Mouse (Mus musculus) liver, embryonic 13.5 days (tissue): ENCODE measurements around the gene Kif22. TPM values are rescaled to one million over a fixed set of nuclear protein-coding genes. Genes with fewer than 3 reads are reported as not detected.

Experiments used
- ATAC-seq: fragments of 200-750 bp; cut with Nextera tagmentation; 2 replicates; pipeline ENCODE4 v1.8.0; 2017; ENCODE audit warnings: low read depth, mild to moderate bottlenecking, moderate number of reproducible peaks, moderate library complexity
- DNase-seq: peaks from one replicate; pipeline ENCODE4 v3.0.0; 2022
- H3K27ac ChIP-seq: fragments of 300-500 bp; sonication (generic); 2 replicates; pipeline ENCODE4 v1.5.1; 2015; ENCODE audit warnings: moderate library complexity, mild to moderate bottlenecking, inconsistent platforms
- H3K27me3 ChIP-seq: fragments of 300-500 bp; sonication (generic); 2 replicates; pipeline ENCODE4 v1.6.1; 2015; ENCODE audit warnings: mild to moderate bottlenecking, inconsistent platforms
- H3K36me3 ChIP-seq: fragments of 300-500 bp; sonication (generic); 2 replicates; pipeline ENCODE4 v1.6.1; 2015; ENCODE audit warnings: mild to moderate bottlenecking, inconsistent platforms
- H3K4me1 ChIP-seq: fragments of 300-500 bp; sonication (generic); replicated peaks from 2 replicates; pipeline ENCODE4 v1.6.1; 2015; ENCODE audit warnings: inconsistent platforms
- H3K4me2 ChIP-seq: fragments of 300-500 bp; sonication (generic); 2 replicates; pipeline ENCODE4 v1.6.1; 2015; ENCODE audit warnings: inconsistent platforms, mild to moderate bottlenecking, moderate library complexity
- H3K4me3 ChIP-seq: fragments of 300-500 bp; sonication (generic); replicated peaks from 2 replicates; pipeline ENCODE4 v1.5.1; 2015; ENCODE audit warnings: mild to moderate bottlenecking, inconsistent platforms
- H3K9ac ChIP-seq: fragments of 300-500 bp; sonication (generic); 2 replicates; pipeline ENCODE4 v1.6.1; 2015; ENCODE audit warnings: mild to moderate bottlenecking, inconsistent platforms
- H3K9me3 ChIP-seq: fragments of 300-500 bp; sonication (generic); replicated peaks from 2 replicates; pipeline ENCODE4 v1.6.1; 2016; ENCODE audit warnings: inconsistent platforms
- WGBS: fragments of 180-500 bp; shearing (Covaris S2); methylation state at CpG from one replicate; pipeline ENCODE4 v1.1.7; 2015; ENCODE audit not compliant: insufficient replicate concordance; 5-methylcytosine and 5-hydroxymethylcytosine counted together
- polyA plus RNA-seq: library from polyadenylated mRNA; unstranded; fragments of >200 nt; fragmentation: Nextera tagmentation; extraction: Ambion mirVana; gene quantifications from 2 replicates; pipeline ENCODE4 v1.2.1, GENCODE M21; 2015

Gene Kif22
- polyA plus RNA-seq, 1 experiment from 2014 or later, result 109 TPM

DNA sequence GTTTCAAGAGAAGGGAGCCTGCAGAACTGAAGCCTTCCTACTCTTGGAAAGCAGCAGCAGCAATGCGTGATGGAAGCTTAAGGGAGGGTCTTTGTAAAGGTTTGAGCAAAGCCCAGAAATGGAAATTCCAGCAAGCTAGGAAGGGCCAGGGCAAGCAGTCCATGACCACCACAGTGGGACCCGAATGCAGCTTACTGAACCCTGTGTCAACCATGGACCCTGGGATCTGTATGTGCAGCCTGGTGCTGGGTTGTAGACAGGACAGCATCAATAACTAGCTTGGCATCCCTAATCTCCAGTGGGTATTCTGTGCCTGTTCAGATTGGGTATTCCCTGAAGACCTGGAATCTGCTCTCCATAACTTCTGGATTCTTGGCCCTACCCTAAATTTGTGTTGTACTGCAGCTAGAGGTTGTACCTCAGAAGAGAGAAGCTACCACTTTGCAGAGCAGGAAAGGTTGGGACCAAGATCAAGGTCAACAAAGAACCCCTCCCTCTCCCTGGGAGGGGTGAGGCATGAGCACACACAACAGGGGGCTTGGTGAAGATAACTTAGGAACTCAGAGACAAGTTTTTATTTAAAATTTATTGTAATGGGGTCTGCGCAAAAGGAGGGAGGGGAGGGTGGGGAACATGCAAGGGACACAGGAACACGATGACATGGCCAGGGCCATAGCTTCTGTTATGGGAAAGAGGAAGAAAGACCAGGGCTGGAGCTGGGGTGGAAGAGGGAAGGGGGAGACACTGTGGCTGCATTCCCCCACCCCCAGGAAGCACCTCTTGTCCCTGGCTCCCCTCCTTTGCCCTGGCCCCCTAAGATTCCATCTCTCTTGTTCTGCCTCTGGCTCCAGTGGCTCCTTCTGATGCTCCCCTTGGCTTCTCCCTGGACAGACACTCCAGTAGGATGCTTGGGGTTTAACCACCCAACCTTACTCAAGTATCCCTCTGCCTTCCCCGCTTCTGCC is 20.4 kb downstream of the Kif22 start:
- 39% methylated on average over 5 of the region's 5 CpGs for WGBS
- Histone ChIP-seq H3K4me1 (peaks cover 79% of the 10 kb centered on the region), H3K27me3 (no peaks in the 10 kb centered on the region), H3K36me3 (peaks cover 41% of the 10 kb centered on the region), H3K27ac (peak overlapping the region; percentile 58), H3K4me3 (peak overlapping the region; percentile 97), H3K9ac (peak overlapping the region; percentile 99), H3K4me2 (peak overlapping the region; percentile 99), H3K9me3 (no peaks in the 10 kb centered on the region)
- no peak for ATAC-seq
- no peak for DNase-seq

- Histone ChIP-seq H3K9ac (peak within 1 kb of the TSS; percentile 49), H3K4me1 (peaks cover 82% of the 10 kb centered on the region), H3K27me3 (no peaks in the 10 kb centered on the region), H3K27ac (peak within 1 kb of the TSS; percentile 58), H3K36me3 (peaks cover 41% of the 10 kb centered on the region), H3K4me2 (peak within 1 kb of the TSS; percentile 99), H3K4me3 (peak within 1 kb of the TSS; percentile 44), H3K9me3 (no peaks in the 10 kb centered on the region)
- ATAC-seq, result no peak
- no peak for DNase-seq
- whole genome bisulfite sequencing, result 3% methylated on average over 34 of the region's 37 CpGs
Observed at GRCm38 (mm10) chr7:127020901-127021562, 21.2 kb downstream of the Kif22 start, which contains the start of the genes Gm42742 and Prrt2. Gene Gm42742 (minus strand): TSS chr7:127021097. Gene Prrt2 (minus strand): TSS chr7:127021211.

DNA sequence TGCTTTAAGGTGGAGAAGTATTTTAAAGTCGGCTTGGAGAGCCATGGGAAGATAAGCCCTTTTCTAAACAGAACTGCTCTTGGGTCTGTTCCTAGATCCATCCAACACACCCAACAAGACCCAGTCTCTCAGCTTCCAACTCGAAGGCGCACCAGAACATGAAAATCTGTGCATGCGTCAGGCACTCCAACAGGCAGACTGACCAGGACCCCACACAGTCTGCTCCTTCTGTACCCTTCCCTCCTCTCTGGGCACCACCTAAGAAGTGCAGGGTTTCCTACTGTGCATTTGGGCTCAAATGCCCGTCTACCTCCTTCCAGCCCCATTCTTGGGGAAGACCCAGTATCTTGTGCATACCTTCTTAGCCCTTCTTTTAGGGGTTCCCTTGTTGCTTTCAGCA is 21.8 kb downstream of the Kif22 start:
- H3K4me1 ChIP-seq, result peaks cover 85% of the 10 kb centered on the region

DNA sequence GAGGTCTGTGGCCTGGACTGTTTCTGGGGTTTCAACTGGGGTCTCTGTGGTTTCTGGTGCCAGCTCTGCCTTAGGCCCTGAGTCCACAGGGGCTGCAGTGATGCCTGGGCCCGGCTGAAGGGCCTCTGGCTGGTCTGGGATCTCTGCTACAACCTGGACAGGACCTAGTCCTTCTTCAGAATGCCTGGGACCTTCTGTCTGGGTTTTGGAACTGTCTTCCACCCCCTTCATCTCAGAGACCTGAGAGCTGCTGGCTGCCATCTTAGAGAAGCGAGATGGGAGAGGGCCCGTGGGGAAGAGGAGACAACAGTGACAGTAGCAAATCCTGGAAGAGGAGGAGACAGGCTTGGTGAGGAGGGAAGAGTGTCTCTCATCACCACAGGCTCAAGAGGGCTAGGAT is 22.2 kb downstream of the Kif22 start:
- ATAC-seq, result no peak
- Histone ChIP-seq H3K36me3 (peaks cover 43% of the 10 kb centered on the region), H3K27me3 (no peaks in the 10 kb centered on the region), H3K9me3 (no peaks in the 10 kb centered on the region), H3K4me1 (peaks cover 85% of the 10 kb centered on the region), H3K27ac (peak overlapping the region; percentile 32; the same call in 1 of the 2 replicates), H3K4me3 (peak overlapping the region; percentile 44; the same call in 1 of the 2 replicates), H3K9ac (no peak overlapping the region), H3K4me2 (peak overlapping the region; percentile 99)
- WGBS, result 50% methylated on average over 3 of the region's 3 CpGs
- no peak for DNase-seq

More for the DNA sequence above, 21.8 kb downstream of the Kif22 start:
- H3K9ac ChIP-seq, result peak overlapping the region; percentile 49
- H3K27me3 ChIP-seq, result no peaks in the 10 kb centered on the region
- ATAC-seq (no peak), DNase-seq (no peak)
- peak overlapping the region; percentile 99 for H3K4me2 ChIP-seq
- H3K4me3 ChIP-seq, result peak overlapping the region; percentile 44
- peak overlapping the region; percentile 47; the same call in 1 of the 2 replicates for H3K27ac ChIP-seq
- peaks cover 43% of the 10 kb centered on the region for H3K36me3 ChIP-seq
- no peaks in the 10 kb centered on the region for H3K9me3 ChIP-seq
- 65% methylated on average over 5 of the region's 5 CpGs for WGBS

DNA sequence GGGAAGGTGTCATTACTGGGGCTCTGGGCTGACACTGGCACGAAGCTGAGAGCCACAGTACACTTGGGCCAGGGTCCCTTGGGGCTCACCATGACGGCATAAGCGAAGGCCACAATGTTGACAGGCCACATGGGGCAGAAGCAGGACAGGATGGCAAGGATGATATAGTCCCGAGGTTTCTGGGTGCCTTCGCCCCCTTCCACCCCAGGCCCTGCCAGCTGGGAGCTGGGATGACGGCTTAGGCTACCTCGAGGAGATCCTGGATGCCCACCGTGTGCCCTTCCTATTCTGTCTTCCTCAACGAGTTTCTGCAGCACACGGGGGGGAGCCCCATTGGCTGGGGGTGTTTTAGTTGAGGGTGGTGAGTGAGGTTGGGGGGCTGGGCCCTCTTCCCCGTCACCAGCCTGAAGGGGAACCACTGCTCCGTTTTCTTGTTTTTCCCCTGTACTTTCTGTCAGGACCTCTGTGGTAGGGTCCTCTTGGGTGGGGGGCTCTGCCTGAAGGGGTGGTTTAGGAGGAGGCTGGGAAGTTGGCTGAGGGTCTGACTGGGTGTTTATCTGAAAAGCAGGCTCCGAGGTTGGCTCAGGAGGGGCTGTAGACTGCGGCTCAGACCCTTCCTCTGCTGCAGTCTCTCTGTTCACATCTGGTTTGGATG is 22.8 kb downstream of the Kif22 start:
- H3K27me3 ChIP-seq, result no peaks in the 10 kb centered on the region
- WGBS, result 73% methylated on average over 14 of the region's 14 CpGs
- no peak for DNase-seq
- H3K27ac ChIP-seq, result no peak overlapping the region
- no peaks in the 10 kb centered on the region for H3K9me3 ChIP-seq
- H3K4me2 ChIP-seq, result peak overlapping the region; percentile 99; the same call in 1 of the 2 replicates
- no peak for ATAC-seq
- no peak overlapping the region for H3K9ac ChIP-seq
- peaks cover 85% of the 10 kb centered on the region for H3K4me1 ChIP-seq
- H3K36me3 ChIP-seq, result peaks cover 42% of the 10 kb centered on the region
- no peak overlapping the region for H3K4me3 ChIP-seq

DNA sequence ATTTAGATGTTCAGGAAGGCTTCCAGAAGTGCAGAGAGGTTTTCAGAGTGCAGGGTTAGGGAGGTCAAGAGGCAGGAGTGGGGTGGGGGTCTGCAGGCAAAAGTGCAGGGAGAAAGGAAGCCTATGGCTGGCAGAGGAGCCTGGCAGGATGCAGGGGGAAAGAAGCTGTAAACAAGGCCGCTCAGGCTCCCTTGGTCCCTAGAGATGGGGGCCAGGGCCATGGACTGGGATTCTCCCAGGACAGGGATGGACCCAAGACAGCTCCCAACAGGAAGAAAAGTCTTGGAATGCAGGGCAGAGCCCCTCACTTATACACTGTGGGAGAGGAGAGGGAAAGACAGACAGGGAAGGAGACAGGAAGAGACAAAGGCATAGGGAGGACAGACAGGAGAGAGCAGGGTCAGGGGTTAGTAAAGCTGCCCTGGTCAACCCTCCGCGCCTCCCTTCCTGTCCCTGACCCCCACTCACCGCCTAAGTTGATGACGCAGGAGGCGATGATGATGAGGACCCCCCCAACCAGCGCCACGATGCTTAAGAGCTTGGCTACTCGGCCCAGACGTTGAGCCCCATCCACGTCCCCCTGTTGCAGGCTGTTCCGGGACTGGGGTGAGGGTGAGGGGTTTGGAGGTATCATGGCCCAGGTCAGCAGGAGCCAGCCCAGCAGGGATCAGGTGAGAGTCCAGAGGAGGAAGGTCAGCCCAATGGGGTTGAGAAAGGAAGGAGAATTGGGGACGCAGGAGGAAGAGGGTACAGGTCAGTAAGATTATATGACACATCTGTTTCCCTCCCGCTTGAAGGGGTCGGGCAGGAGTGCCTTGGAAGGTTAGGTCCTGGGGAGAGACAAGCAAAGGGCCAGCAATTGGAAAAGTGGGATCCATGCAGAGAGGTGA is 23.6 kb downstream of the Kif22 start:
- Histone ChIP-seq H3K27me3 (no peaks in the 10 kb centered on the region), H3K9me3 (no peaks in the 10 kb centered on the region), H3K4me1 (peaks cover 85% of the 10 kb centered on the region), H3K4me2 (0 out of 2 replicates have a peak overlapping the region, but pooled peaks have one; percentile 19), H3K4me3 (no peak overlapping the region), H3K36me3 (peaks cover 34% of the 10 kb centered on the region), H3K9ac (peak overlapping the region; percentile 48; the same call in 1 of the 2 replicates), H3K27ac (peak overlapping the region; percentile 56)
- ATAC-seq (no peak), DNase-seq (no peak)
- WGBS, result 79% methylated on average over 15 of the region's 15 CpGs

GRCm38 (mm10) chr7:127017950-127018345 is 24.3 kb downstream of the Kif22 start:
- Histone ChIP-seq H3K27me3 (no peaks in the 10 kb centered on the region), H3K9me3 (no peaks in the 10 kb centered on the region), H3K9ac (peak overlapping the region; percentile 48; the same call in 1 of the 2 replicates), H3K4me2 (0 out of 2 replicates have a peak overlapping the region, but pooled peaks have one; percentile 19), H3K4me1 (peaks cover 85% of the 10 kb centered on the region), H3K27ac (peak overlapping the region; percentile 56), H3K4me3 (no peak overlapping the region), H3K36me3 (peaks cover 34% of the 10 kb centered on the region)
- ATAC-seq (no peak), DNase-seq (no peak)
- 57% methylated on average over 6 of the region's 6 CpGs for WGBS

GRCm38 (mm10) chr7:127016971-127017949 is 25.0 kb downstream of the Kif22 start, which contains the start of gene Pagr1a:
Gene Pagr1a (minus strand): TSS chr7:127017352.
- H3K27ac ChIP-seq, result peak within 1 kb of the TSS; percentile 93
- ATAC-seq, result peak; percentile 81
- peak; percentile 97 for DNase-seq
- peak within 1 kb of the TSS; percentile 95 for H3K4me2 ChIP-seq
- peak within 1 kb of the TSS; percentile 86 for H3K4me3 ChIP-seq
- H3K27me3 ChIP-seq, result no peaks in the 10 kb centered on the region
- WGBS, result 5% methylated on average over 39 of the region's 39 CpGs
- no peaks in the 10 kb centered on the region for H3K9me3 ChIP-seq
- peaks cover 32% of the 10 kb centered on the region for H3K36me3 ChIP-seq
- H3K9ac ChIP-seq, result peak within 1 kb of the TSS; percentile 94
- peaks cover 84% of the 10 kb centered on the region for H3K4me1 ChIP-seq

DNA sequence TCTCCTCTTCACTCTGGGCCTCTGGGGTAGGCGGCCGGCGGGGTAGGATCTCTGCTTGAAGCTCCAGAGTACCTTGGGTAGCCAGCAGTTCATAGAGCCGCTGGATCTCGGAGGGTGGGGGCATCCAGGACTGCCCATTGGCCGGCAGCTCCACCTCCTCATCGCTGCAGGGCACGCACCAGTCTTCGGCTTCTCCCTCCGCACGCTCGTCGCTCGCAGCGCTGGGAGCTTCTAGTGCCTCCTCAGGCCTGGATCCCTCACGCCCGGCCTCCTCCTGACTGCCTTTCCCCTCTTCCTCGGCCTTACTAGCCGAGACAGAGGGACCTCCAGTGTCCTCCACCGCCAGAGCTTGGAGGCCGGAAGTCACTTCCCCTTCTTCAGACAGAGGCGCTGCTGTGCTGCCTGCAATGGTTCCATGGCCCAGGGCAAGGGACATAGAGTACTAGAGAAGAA is 25.8 kb downstream of the Kif22 start:
- 0% methylated on average over 22 of the region's 22 CpGs for WGBS
- Histone ChIP-seq H3K4me3 (peak overlapping the region; percentile 86), H3K27ac (peak overlapping the region; percentile 93), H3K4me1 (peaks cover 83% of the 10 kb centered on the region), H3K9ac (peak overlapping the region; percentile 94), H3K9me3 (no peaks in the 10 kb centered on the region), H3K27me3 (no peaks in the 10 kb centered on the region), H3K36me3 (peaks cover 24% of the 10 kb centered on the region), H3K4me2 (peak overlapping the region; percentile 95)
- ATAC-seq, result peak; percentile 69
- peak; percentile 66 for DNase-seq

- Histone ChIP-seq H3K4me1 (peaks cover 83% of the 10 kb centered on the region), H3K4me2 (peak within 1 kb of the TSS; percentile 95), H3K27me3 (no peaks in the 10 kb centered on the region), H3K27ac (peak within 1 kb of the TSS; percentile 93), H3K9ac (peak within 1 kb of the TSS; percentile 94), H3K9me3 (no peaks in the 10 kb centered on the region), H3K36me3 (peaks cover 24% of the 10 kb centered on the region), H3K4me3 (peak within 1 kb of the TSS; percentile 86)
- ATAC-seq, result no peak
- no peak for DNase-seq
Observed at GRCm38 (mm10) chr7:127016481-127016485, 26.0 kb downstream of the Kif22 start, which contains the start of gene Pagr1b. Gene Pagr1b (minus strand): TSS chr7:127016484.
